Comparison of ENCODE assay signal across 23 mouse cellular contexts in the genomic region with DNA sequence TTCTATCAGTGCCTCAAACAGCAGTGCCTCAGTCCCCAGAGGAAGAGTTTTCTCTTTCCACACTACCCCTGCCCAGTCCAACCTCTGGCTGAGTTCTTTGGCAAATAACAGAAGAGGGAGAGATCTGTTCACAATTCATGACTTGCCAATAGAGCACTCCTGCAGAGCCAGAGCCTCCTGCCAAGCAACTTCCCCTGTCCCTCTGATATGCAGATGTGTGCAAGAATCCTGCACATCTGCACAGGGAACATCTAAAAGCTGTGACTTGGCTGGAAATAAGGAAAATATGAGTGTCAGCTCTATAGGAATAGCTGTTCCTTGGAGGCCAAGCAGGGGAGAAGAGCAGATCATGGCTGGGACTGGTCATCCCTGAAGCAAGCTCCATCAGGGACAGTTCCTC. TPM values are rescaled to one million over a fixed set of nuclear protein-coding genes. Genes with fewer than 3 reads are reported as not detected.
DNase-seq lines count a peak whose midpoint lies in the region; ATAC-seq lines count a peak whose summit lies in the region.
"Had no signal": no experiment of that assay in that cellular context is flagged by ENCODE, and none has a peak within 500 bp of the region (broad histone marks: within the 10 kb centered on the region; RNA-seq: fewer than 3 reads in every experiment).

No protein-coding gene starts in this region.

- no peak overlapping the region for H3K4me2 ChIP-seq in embryonic facial prominence, embryonic 13.5 days
- H3K4me2 ChIP-seq in lung, embryonic 15.5 days: no peak overlapping the region
- H3K4me2 ChIP-seq: heart, embryonic 13.5 days; intestine, embryonic 15.5 days; limb, embryonic 12.5 days; liver, embryonic 13.5 days; midbrain, embryonic 11.5 days had no signal

- H3K27me3 ChIP-seq in embryonic facial prominence, embryonic 13.5 days: no peaks in the 10 kb centered on the region
- no peaks in the 10 kb centered on the region for H3K27me3 ChIP-seq in embryonic facial prominence, embryonic 10.5 days (replicated peaks; ENCODE audit: low read depth, poor library complexity, severe bottlenecking)
- no peaks in the 10 kb centered on the region for H3K27me3 ChIP-seq in lung, embryonic 15.5 days
- H3K27me3 ChIP-seq: heart, embryonic 13.5 days; intestine, embryonic 15.5 days; limb, embryonic 12.5 days; liver, embryonic 13.5 days had no signal

- DNase-seq in embryonic facial prominence, embryonic 10.5 days (ENCODE audit: low spot score): no peak
- DNase-seq in heart, adult 9 months (ENCODE audit: low spot score in 2 of 2): peak; percentile 10 to 15
- no peak for DNase-seq in heart, postnatal 36 days
- no peak for DNase-seq in lung, postnatal 4 days
- DNase-seq in left cerebral cortex, postnatal 25 days (ENCODE audit: low spot score in 2 of 2): no peak
- DNase-seq: adrenal gland, postnatal 14 days; cerebellum, adult 8-10 months; forebrain, postnatal 0 days; kidney, adult 9 months; kidney, postnatal 14 days; liver, embryonic 13.5 days; right cerebral cortex, adult 18-20 months; thymus, adult 18-20 months; thymus, postnatal 36 days had no signal

- no peaks in the 10 kb centered on the region for H3K9me3 ChIP-seq in embryonic facial prominence, embryonic 13.5 days
- no peaks in the 10 kb centered on the region for H3K9me3 ChIP-seq in embryonic facial prominence, embryonic 10.5 days
- no peaks in the 10 kb centered on the region for H3K9me3 ChIP-seq in lung, embryonic 15.5 days
- H3K9me3 ChIP-seq: heart, embryonic 13.5 days; hindbrain, embryonic 10.5 days; intestine, embryonic 15.5 days; limb, embryonic 12.5 days; liver, embryonic 13.5 days had no signal

- no peak overlapping the region for H3K4me3 ChIP-seq in embryonic facial prominence, embryonic 13.5 days
- no peak overlapping the region for H3K4me3 ChIP-seq in embryonic facial prominence, embryonic 10.5 days
- H3K4me3 ChIP-seq in lung, embryonic 15.5 days: no peak overlapping the region
- H3K4me3 ChIP-seq: heart, embryonic 13.5 days; hindbrain, embryonic 10.5 days; intestine, embryonic 15.5 days; limb, embryonic 12.5 days; liver, embryonic 13.5 days had no signal

- H3K27ac ChIP-seq in embryonic facial prominence, embryonic 13.5 days: peak overlapping the region; percentile 68
- H3K27ac ChIP-seq in embryonic facial prominence, embryonic 10.5 days (replicated peaks): no peak overlapping the region
- no peak overlapping the region for H3K27ac ChIP-seq in lung, embryonic 15.5 days
- H3K27ac ChIP-seq: heart, embryonic 13.5 days; hindbrain, embryonic 10.5 days; intestine, embryonic 15.5 days; limb, embryonic 12.5 days; liver, embryonic 13.5 days had no signal

- 0 out of 2 replicates have a peak, but pooled peaks cover 5% of the 10 kb centered on the region for H3K4me1 ChIP-seq in embryonic facial prominence, embryonic 13.5 days
- no peaks in the 10 kb centered on the region for H3K4me1 ChIP-seq in embryonic facial prominence, embryonic 10.5 days
- no peaks in the 10 kb centered on the region for H3K4me1 ChIP-seq in lung, embryonic 15.5 days
- H3K4me1 ChIP-seq: heart, embryonic 13.5 days; hindbrain, embryonic 10.5 days; intestine, embryonic 15.5 days; limb, embryonic 12.5 days; liver, embryonic 13.5 days had no signal

- intact Hi-C loops in heart, postnatal 36 days (cut with DNase I): no loop called here
- intact Hi-C loops in left cerebral cortex, postnatal 25 days (cut with DNase I): no loop called here

- H3K36me3 ChIP-seq in embryonic facial prominence, embryonic 13.5 days: no peaks in the 10 kb centered on the region
- no peaks in the 10 kb centered on the region for H3K36me3 ChIP-seq in embryonic facial prominence, embryonic 10.5 days (replicated peaks)
- H3K36me3 ChIP-seq in lung, embryonic 15.5 days: no peaks in the 10 kb centered on the region
- H3K36me3 ChIP-seq: heart, embryonic 13.5 days; hindbrain, embryonic 10.5 days; intestine, embryonic 15.5 days; limb, embryonic 12.5 days; liver, embryonic 13.5 days had no signal

- ATAC-seq in embryonic facial prominence, embryonic 13.5 days (ENCODE audit: insufficient number of reproducible peaks, insufficient read depth, low FRiP score, low TSS enrichment, low read depth): no peak
- peak; percentile 39; the same call in 1 of the 2 replicates for ATAC-seq in lung, embryonic 15.5 days (ENCODE audit: borderline replicate concordance, extremely low read depth, low FRiP score, low TSS enrichment)
- ATAC-seq: forebrain, postnatal 0 days; hindbrain, embryonic 16.5 days; intestine, embryonic 15.5 days; lung, postnatal 0 days had no signal

- no peak overlapping the region for H3K9ac ChIP-seq in embryonic facial prominence, embryonic 13.5 days
- H3K9ac ChIP-seq in lung, embryonic 15.5 days: no peak overlapping the region
- H3K9ac ChIP-seq: forebrain, postnatal 0 days; heart, embryonic 13.5 days; intestine, embryonic 15.5 days; limb, embryonic 12.5 days; liver, embryonic 13.5 days had no signal

RNA-seq across cellular contexts. Expression of gene Bend5, which starts 24.1 kb away (rescaled TPM):
- 143 and 145 TPM in 2 replicates for polyA plus RNA-seq in embryonic facial prominence, embryonic 13.5 days (2015; fragmentation: Nextera tagmentation; extraction: Ambion mirVana)
- polyA plus RNA-seq in embryonic facial prominence, embryonic 10.5 days (2016; fragmentation: Nextera tagmentation; extraction: Ambion mirVana): 31.0 and 35.8 TPM in 2 replicates
- total RNA-seq in heart, postnatal 36 days (2021): 1 to 10 TPM; 8.0 to 8.2 TPM
- 23.3 and 24.2 TPM in 2 replicates for polyA plus RNA-seq in lung, embryonic 15.5 days (2015; fragmentation: Nextera tagmentation; extraction: Ambion mirVana)
- 10 to 100 TPM; 17.3 to 18.3 TPM for total RNA-seq in left cerebral cortex, postnatal 25 days (2021)

Comparison
In these comparisons a context has a peak if more than half of its experiments do, and no peak if none do; other contexts are left out.
1. DNase-seq: peak in heart, adult 9 months (2 of 2); none in embryonic facial prominence, embryonic 10.5 days (single experiment), heart, postnatal 36 days (0 of 2), lung, postnatal 4 days (0 of 2) and left cerebral cortex, postnatal 25 days (0 of 2).